Mouse (Mus musculus) cerebellum, adult 2 months (tissue): Measurements from ENCODE around the gene Adh1.

ENCODE experiments used
- CTCF ChIP-seq: fragments of 200-500 bp; IDR thresholded peaks from 2 replicates; pipeline ENCODE4 v1.5.1; 2011; ENCODE audit warnings: low read depth, mild to moderate bottlenecking, control low read depth, low read length, moderate library complexity, borderline replicate concordance; ENCODE audit not compliant: insufficient read depth
- POLR2A ChIP-seq: fragments of 200-500 bp; IDR thresholded peaks from 2 replicates; pipeline ENCODE4 v1.6.1; 2011; ENCODE audit warnings: low read length, control low read depth, borderline replicate concordance; ENCODE audit not compliant: insufficient read depth

- TF ChIP-seq CTCF: no peak
- no peak for TF ChIP-seq POLR2A
Observed at GRCm38 (mm10) chr3:138238046-138238445, 22.7 kb upstream of the Adh1 start.
